Mouse (Mus musculus): Measurements from ENCODE around the gene Stim1. TPM values are rescaled to one million over a fixed set of nuclear protein-coding genes. Genes with fewer than 3 reads are reported as not detected.
A peak's percentile ranks its signal among the peaks of the same experiment; 100 is the strongest.

Gene Stim1
- 33.6 and 37.0 TPM in 2 replicates for polyA plus RNA-seq (2012; rRNA removed)

DNA sequence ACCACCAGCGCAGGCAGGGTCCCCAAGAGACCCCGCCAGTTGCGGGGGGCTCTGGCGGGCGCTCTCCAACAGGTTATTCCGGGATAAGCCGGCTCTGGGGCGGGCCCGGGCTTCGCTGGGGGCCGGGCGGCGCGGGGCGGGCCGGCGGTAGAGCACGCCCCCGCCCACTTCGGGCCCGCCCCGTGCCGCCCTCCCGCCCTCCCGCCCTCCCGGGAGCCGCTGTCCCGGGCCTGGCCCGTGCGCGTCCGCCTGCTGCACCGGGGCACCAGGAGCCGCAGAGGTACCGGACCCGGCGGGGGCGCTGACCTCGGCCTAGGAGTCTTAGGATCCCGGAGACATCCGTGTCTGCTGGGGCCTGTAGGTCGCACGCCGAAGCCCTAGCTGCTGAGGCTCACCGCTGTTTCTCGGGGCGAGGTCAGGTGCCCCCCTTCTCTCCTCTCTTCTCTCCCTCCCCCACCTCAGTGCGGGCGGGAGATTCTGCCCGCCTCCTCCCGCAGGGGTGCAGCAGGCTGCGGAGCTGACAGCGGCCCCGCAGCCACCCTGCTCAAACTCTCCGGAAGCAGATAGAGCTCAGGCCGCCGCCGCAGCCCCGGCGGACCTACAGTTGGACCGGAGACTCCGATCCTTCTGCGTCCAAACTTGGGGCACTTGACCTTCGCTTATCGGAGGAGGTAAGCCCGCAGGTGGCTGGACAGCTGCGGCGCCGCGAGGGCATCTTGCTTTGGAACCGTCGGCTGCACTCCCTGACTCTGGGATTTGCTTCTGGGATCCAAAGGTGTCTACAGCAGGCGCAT is at the start of gene Stim1:
TSS of gene Stim1 (plus strand) at position 206 of the 794 bp plus-strand sequence.
- 2% methylated on average over 68 of the region's 73 CpGs for WGBS

DNA sequence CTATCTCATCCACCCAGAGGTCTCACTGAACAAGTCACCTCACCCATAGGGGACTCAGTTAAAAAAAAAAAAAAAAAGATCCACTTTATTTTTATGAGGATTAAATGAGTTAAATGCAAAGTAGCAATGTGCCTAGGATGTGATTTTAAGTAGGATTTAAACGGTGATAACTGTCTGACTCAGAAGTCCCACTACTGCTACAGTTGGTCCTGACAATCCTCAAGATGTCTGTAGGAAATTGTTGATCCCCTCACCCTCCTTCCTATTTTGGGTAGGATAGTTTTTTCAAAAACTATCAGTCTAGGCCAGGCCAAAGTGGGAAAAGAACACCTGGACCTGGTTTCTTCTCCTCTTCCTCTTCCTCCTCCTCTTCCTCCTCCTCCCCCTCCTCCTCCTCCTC is 45.7 kb upstream of the Stim1 start:
- no peak for DNase-seq
- Histone ChIP-seq H3K4me1 (ENCODE audit: control insufficient read depth, insufficient read depth, low read length) (no peaks in the 10 kb centered on the region), H3K27ac (ENCODE audit: insufficient read depth, low read depth, low read length) (no peak overlapping the region), H3K4me3 (ENCODE audit: insufficient read depth, low read depth, low read length) (peak overlapping the region; percentile 37; the same call in 1 of the 2 replicates), H3K27me3 (replicated peaks; ENCODE audit: control insufficient read depth, insufficient read depth, low read length) (no peaks in the 10 kb centered on the region), H3K36me3 (ENCODE audit: control insufficient read depth, insufficient read depth, low read length) (no peaks in the 10 kb centered on the region)
- 28% methylated on average over 1 of the region's 1 CpGs for WGBS
- TF ChIP-seq POLR2A (IDR thresholded peaks at IDR 0.05; ENCODE audit: low read depth, low read length) = no peak
- no peak for TF ChIP-seq CTCF (conservative IDR thresholded peaks at IDR 0.05; ENCODE audit: insufficient read depth, insufficient read length, low read depth, low read length)

More for the DNA sequence above, at the start of gene Stim1:
- Histone ChIP-seq H3K4me3 (ENCODE audit: insufficient read depth, low read depth, low read length) (peak within 1 kb of the TSS; percentile 87), H3K27me3 (replicated peaks; ENCODE audit: control insufficient read depth, insufficient read depth, low read length) (no peaks in the 10 kb centered on the region), H3K27ac (ENCODE audit: insufficient read depth, low read depth, low read length) (peak within 1 kb of the TSS; percentile 32; the same call in 1 of the 2 replicates), H3K4me1 (ENCODE audit: control insufficient read depth, insufficient read depth, low read length) (no peaks in the 10 kb centered on the region), H3K36me3 (ENCODE audit: control insufficient read depth, insufficient read depth, low read length) (no peaks in the 10 kb centered on the region)
- DNase-seq = peak; percentile 52
- TF ChIP-seq POLR2A (IDR thresholded peaks at IDR 0.05; ENCODE audit: low read depth, low read length) (no peak), CTCF (conservative IDR thresholded peaks at IDR 0.05; ENCODE audit: insufficient read depth, insufficient read length, low read depth, low read length) (no peak)

DNA sequence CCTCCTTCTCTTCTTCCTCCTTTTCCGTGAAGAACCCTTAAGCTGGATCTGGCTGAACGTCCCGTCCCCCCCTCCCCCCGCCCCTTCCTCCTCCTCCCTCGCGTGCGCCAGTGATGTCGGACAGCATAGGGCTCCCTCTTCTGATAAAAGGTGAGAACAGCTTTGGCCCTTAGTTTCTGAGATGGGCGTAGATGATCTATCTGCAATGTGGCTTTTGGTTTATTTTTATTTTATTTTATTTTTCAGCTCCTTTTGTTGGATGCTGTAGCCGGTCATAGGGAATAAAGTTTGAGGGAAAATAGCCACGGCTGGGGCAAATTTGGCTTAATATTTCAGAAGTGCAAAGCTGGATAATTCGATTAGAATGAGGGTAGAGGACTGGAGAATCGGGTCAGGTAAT is 45.3 kb upstream of the Stim1 start:
- Histone ChIP-seq H3K4me3 (ENCODE audit: insufficient read depth, low read depth, low read length) (peak overlapping the region; percentile 37), H3K27me3 (replicated peaks; ENCODE audit: control insufficient read depth, insufficient read depth, low read length) (no peaks in the 10 kb centered on the region), H3K27ac (ENCODE audit: insufficient read depth, low read depth, low read length) (peak overlapping the region; percentile 53; the same call in 1 of the 2 replicates), H3K4me1 (ENCODE audit: control insufficient read depth, insufficient read depth, low read length) (no peaks in the 10 kb centered on the region), H3K36me3 (ENCODE audit: control insufficient read depth, insufficient read depth, low read length) (no peaks in the 10 kb centered on the region)
- peak; percentile 69 for DNase-seq
- no peak for TF ChIP-seq POLR2A (IDR thresholded peaks at IDR 0.05; ENCODE audit: low read depth, low read length)
- peak; percentile 54 for TF ChIP-seq CTCF (conservative IDR thresholded peaks at IDR 0.05; ENCODE audit: insufficient read depth, insufficient read length, low read depth, low read length)
- WGBS = under 1% methylated on average over 7 of the region's 13 CpGs

DNA sequence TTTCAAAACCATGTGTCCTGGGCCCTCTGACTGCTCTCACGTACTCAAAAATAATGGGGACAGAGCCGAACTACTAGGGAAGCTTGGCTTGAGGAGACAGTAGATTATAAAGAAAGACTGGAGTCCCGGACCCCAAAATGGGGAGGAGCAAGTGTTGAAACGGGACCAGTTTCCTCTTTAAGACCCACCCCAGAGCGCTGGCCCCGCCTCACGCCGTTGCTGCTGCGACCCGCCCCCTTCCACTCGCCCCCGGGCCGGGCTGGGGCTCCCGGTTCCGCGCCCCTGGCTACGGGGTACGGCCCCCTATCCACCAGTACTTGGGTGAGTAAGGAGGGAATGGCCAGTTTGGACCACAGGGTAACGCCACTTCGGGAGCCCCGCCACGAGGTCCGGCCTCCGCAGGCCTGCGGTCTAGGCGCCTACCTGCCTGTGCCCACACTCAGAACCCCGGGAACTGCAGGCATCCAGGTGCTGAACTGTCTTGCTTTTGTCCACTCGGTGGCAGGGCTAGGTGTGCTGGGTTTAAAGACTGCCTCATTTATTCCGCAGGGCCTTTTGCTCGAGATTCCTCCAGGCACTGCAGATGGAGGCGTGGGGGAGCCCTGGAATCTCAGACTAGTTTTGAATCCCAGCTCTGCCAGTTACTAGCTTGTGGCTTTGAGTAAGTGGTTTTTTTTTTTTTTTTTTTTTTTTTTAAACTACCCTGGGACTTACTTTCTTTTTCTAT is 44.6 kb upstream of the Stim1 start:
- TF ChIP-seq POLR2A (IDR thresholded peaks at IDR 0.05; ENCODE audit: low read depth, low read length) (no peak), CTCF (conservative IDR thresholded peaks at IDR 0.05; ENCODE audit: insufficient read depth, insufficient read length, low read depth, low read length) (no peak)

DNA sequence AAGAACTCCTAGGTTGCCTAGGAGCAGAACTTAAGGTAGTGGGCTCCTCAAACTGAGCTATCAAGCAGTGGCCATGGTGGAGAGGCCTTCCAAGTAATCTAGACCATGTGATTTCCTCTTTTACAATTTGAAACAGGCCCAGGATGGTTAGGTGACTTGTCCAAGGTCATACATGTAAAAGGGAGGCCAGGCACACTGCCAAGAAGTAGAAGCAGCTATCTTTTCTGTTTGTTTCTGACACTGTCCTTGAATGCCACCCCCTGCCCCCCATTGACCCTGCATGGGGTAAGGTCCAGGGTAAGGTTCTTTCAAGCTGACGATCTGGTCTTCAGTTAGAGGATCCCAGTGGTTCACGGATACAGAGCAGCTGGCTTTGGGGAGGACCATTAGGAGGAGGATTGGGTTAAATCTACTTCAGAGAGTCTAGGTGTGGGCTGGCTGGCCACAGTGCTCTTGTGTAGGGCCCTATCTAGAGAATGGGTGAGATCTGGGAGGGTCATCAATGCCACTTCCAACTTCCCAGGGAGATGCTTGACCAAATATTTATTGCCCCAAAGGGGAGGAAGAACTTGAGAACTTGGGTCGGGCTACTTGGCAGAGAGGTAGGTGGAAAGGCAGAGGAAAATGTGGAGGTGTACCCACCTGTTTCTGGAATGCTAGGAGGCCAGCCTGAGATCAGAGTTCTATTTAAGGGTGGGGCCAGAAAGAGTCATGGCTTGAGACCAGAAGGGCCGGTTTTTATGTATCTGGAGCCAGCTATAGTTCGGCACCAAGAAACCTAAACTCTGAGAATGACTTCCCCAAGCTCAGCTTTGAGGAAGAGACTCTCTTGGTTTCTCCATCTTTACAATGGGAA is 43.5 kb upstream of the Stim1 start:
- Histone ChIP-seq H3K27me3 (replicated peaks; ENCODE audit: control insufficient read depth, insufficient read depth, low read length) (no peaks in the 10 kb centered on the region), H3K4me3 (ENCODE audit: insufficient read depth, low read depth, low read length) (no peak overlapping the region), H3K36me3 (ENCODE audit: control insufficient read depth, insufficient read depth, low read length) (no peaks in the 10 kb centered on the region), H3K27ac (ENCODE audit: insufficient read depth, low read depth, low read length) (no peak overlapping the region), H3K4me1 (ENCODE audit: control insufficient read depth, insufficient read depth, low read length) (no peaks in the 10 kb centered on the region)
- TF ChIP-seq CTCF (conservative IDR thresholded peaks at IDR 0.05; ENCODE audit: insufficient read depth, insufficient read length, low read depth, low read length) (no peak), POLR2A (IDR thresholded peaks at IDR 0.05; ENCODE audit: low read depth, low read length) (no peak)
- no peak for DNase-seq
- 74% methylated on average over 5 of the region's 5 CpGs for WGBS

More for the DNA sequence above, 44.6 kb upstream of the Stim1 start:
- Histone ChIP-seq H3K36me3 (ENCODE audit: control insufficient read depth, insufficient read depth, low read length) (no peaks in the 10 kb centered on the region), H3K27ac (ENCODE audit: insufficient read depth, low read depth, low read length) (peak overlapping the region; percentile 53; the same call in 1 of the 2 replicates), H3K4me1 (ENCODE audit: control insufficient read depth, insufficient read depth, low read length) (no peaks in the 10 kb centered on the region), H3K4me3 (ENCODE audit: insufficient read depth, low read depth, low read length) (peak overlapping the region; percentile 86), H3K27me3 (replicated peaks; ENCODE audit: control insufficient read depth, insufficient read depth, low read length) (no peaks in the 10 kb centered on the region)
- DNase-seq = peak; percentile 78
- WGBS = 2% methylated on average over 31 of the region's 31 CpGs

DNA sequence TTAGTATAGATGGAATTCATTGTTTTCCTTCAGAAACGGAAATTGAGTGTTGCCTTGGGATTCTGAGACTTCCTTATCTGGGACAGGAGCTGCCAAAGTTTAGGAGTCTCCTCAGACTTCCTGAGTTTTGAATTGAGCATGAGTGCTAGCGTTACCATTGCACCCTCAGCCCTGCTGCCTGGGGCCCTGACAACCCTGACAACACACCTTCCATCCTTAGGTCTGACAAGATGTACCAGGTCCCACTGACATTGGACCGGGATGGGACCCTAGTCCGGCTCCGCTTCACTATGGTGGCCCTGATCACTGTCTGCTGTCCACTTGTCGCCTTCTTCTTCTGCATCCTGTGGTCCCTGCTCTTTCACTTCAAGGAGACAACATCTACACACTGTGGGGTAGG is 41.6 kb upstream of the Stim1 start:
- no peaks in the 10 kb centered on the region for H3K4me1 ChIP-seq (ENCODE audit: control insufficient read depth, insufficient read depth, low read length)
- DNase-seq = no peak
- no peak overlapping the region for H3K4me3 ChIP-seq (ENCODE audit: insufficient read depth, low read depth, low read length)
- no peak overlapping the region for H3K27ac ChIP-seq (ENCODE audit: insufficient read depth, low read depth, low read length)
- WGBS = 90% methylated on average over 6 of the region's 6 CpGs
- no peak for TF ChIP-seq CTCF (conservative IDR thresholded peaks at IDR 0.05; ENCODE audit: insufficient read depth, insufficient read length, low read depth, low read length)
- no peak for TF ChIP-seq POLR2A (IDR thresholded peaks at IDR 0.05; ENCODE audit: low read depth, low read length)
- no peaks in the 10 kb centered on the region for H3K27me3 ChIP-seq (replicated peaks; ENCODE audit: control insufficient read depth, insufficient read depth, low read length)
- H3K36me3 ChIP-seq (ENCODE audit: control insufficient read depth, insufficient read depth, low read length) = no peaks in the 10 kb centered on the region
